Mouse (Mus musculus) megakaryocyte, embryonic 14.5 days (primary cell): ENCODE results near the gene Wnt4.

Source experiments
- FLI1 ChIP-seq: IDR thresholded peaks from 2 replicates; pipeline ENCODE4 v1.6.1; 2012; ENCODE audit warnings: low read length, inconsistent platforms, mixed read lengths
- GATA1 ChIP-seq: IDR thresholded peaks from 3 replicates; pipeline ENCODE4 v1.6.1; 2012; ENCODE audit warnings: mixed read lengths, low read length, inconsistent platforms, borderline replicate concordance

DNA sequence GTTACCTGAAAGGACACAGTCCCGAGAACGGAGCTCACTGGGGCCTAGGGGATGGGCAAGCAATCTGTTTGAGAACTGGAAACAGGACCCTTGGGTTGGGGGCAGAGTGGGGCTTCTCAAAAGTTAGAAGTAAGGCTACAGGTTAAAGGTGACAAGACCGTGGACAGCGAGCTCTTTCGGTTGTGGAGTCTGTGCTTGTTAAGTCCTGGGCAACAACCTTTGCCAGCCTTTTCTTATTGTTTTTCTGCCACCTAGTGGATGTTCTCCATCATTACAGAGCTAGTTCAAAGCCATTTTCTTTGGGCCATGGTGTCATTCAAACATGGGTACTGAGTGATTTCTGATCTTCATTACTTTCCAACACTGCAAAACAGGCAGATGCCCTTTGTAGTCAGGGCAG, 31.1 kb downstream of the Wnt4 start:
- TF ChIP-seq GATA1 = no peak
- no peak for TF ChIP-seq FLI1
